Mouse (Mus musculus) testis, postnatal 10 days (tissue): ENCODE measurements around the gene Cntn1.
"Not testable (repeated sequence)": the region's sequence is repeated elsewhere in the genome, so short reads cannot be mapped to it uniquely, and the experiment has no call there.

Source experiments
- DNase-seq: peaks from one replicate; pipeline ENCODE4 v3.0.0; 2021; ENCODE audit warnings: low spot score

Gene Cntn1

DNA sequence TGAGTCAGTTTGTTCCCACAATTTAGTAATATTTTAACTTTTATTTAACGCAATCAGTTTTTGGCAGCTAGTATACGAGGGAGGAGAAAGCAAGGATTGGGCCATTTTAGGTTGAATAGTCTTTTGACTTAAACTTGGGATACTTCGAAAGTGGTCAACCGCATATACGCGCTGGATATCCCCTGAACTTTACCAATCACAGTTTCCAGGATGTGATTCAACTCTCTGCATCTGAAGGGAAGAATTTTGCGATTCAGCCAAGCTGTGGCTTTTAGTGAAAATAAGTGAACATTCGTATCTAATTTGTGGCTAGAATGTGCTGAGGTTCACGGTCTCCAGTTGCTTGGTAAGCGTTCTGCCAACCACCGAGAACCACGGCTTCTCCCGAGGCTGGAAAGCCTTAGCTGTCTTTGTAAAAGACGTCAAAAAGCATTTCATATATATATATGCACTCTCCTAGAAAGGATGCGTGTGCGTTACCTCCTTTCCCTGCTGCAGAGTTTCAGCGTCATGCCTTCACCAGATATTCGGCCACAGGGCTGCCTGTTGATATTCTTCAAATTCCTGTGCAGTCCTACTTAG lies 217.9 kb downstream of the Cntn1 start:
- DNase-seq: no peak

DNA sequence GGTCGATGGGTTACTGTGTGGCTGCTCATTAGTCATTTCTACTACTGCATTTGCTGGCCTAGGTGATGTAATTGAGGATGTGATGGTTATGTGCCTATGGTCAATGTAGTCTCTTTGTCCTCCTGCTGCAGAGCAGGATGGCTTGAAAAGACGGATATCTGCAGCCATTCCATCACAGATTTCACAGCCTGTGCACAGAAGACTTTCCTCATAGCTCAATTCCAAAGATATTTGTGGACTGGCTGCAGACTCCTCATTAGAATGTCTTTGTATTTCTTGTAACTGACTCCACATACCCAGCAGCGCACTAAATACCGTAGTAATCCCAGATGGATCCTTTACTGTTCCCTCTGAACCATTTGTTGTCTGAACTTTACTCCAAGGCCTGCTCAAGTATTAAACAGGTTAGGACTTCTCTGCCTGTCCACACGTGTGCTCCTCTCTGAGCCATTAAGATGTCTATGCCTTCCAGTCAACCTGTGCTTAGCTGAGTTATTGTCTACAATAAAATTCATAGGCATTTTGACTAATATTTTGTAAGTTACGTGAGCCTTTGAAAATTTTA lies 220.9 kb downstream of the Cntn1 start:
- DNase-seq: no peak

DNA sequence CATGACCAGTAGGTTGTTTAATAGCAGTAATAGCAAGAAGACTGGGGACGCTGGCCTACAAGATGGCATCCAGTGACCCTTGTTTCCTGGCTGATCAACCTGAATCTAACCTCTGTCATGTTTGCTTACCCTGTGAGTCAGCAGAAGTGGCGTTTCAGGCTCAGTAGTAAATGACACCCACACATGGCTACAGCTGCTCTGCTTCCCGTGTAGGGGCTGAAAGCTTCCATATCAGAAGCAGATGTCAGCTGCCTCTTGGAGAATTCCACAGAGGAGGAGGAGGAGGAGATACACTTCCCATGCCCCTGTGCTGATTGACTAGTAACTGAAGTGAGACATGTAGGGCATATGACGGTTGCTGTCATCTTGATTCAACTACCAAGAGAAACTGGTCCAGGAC lies 225.9 kb downstream of the Cntn1 start:
- no peak for DNase-seq

DNA sequence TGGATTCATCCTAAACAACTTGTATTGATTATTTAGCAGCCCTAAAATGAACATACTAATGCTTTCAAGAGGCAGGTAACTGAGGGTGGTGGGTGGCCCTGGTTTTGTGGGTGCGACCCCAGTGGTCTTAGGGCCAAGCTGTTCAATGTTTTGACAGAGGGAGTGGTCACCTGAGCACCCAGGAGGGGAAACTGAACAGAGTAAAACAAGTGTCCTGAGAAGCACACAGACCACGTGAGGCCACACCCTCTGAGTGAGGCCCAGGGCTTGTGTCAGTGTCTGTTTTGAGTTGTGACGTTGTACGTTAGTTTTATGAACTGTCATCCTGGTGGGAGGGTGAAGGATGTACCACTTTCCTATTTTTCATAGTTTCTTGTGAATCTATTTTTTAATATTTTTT lies 227.0 kb downstream of the Cntn1 start:
- DNase-seq: no peak

DNA sequence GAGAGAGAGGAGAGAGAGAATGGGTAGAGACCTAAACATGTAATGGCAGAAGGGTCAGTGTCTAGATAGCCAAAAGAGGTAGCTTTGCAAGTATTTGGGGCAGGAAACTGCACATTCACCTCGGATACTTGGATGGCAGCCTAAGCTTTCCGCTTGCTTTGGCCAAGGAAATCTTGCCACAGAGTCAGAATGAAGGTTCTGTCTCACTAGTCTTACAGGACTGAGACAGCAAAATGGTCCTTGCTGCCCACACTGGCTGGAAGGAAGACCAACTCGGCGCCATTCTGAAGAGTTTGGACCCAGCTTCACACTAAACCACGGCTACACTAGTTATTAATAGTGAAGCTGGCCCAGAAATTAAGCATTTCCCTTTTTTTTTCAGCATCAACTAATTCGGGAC lies 230.0 kb downstream of the Cntn1 start:
- no peak for DNase-seq

DNA sequence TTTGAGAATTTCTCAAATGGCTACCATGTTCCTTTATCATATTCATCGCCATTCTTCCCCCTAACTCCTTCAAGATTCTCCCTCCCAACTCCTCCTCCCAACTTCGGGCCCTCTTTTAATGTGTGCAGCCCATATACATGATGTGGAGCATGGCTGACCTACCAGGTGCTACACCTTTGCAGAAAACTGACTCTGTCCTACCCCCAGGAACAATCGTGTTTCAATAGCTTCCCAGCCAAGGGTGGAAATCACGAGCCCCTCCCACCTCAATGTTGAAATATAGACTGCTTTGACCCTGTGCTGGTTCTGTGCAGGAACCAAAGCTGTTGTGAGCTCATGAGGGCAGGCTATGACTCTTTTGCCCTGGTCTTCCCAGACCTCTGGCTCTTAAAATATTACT lies 236.7 kb downstream of the Cntn1 start:
- no peak for DNase-seq

DNA sequence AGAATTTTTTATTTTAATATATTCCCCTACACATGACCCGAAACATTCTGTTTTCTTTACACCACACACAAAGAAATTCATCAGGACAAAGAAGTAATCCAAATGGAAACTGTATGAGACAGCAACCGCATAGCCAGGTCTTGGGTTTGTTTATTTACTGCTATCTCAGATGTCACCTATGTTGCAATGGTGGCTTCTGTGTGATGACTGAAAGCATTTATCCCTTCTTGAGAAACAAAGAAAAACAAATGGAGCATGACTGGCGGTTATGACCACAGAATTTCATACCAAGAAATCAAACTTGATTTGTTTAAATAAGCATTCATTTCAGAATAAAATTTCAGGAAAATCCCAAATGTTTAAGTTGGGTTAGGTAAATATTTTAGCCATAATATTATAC lies 245.5 kb downstream of the Cntn1 start:
- DNase-seq: no peak

DNA sequence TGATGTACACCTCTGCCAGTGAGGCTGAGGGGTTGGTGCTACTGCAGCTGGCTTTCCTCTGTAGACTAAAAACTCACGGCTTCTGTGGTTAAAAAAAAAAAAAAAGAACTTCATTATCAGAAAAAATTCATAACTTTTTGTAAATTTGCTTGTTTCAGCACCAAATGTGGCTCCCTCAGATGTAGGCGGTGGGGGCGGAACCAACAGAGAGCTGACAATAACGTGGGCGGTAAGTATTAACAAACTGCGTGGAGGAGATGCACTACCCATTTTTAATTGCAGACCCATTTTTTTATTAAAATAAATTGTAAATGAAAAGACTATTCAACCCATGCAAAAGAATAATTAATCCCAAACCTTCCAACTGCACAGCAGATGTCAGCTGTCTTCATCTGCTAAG lies 251.8 kb downstream of the Cntn1 start:
- DNase-seq: no peak

DNA sequence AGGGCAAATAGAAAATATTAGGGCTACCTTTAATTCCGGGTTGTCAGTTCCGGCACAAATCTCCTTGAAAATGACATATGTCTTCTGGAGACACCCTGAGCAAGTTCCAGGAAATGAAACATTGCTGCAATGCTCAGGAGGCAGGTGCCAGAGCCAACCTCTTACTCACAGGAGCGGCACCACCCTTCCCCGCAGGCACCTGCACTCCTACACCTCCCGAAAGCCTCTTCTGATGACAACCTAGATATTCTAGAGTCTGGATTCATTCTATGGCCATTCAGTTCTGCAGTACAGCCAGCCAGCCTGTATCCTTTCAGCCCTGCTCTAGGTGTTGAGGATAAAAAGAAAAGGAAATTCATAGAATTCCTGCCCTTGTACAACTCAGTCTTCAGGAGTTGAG lies 253.3 kb downstream of the Cntn1 start:
- no peak for DNase-seq

DNA sequence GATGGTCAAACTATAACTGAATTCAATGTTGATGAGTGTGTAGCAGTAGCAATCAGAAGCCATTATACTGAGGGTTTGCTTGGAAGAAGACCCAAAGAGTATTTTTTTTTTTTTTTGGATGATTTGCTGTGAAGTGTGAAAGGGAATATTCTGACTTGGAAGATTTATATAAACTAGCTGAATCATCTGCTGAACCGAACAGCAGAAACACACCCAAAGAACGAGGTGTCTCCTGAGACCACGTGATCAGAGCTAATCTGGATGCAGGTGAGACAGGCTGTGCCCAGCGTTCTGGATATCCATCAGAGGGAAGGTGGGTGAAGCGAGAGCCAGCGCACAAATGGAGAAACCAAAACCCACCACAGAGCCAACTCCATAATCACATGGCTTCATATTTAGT lies 271.0 kb downstream of the Cntn1 start:
- DNase-seq: no peak

DNA sequence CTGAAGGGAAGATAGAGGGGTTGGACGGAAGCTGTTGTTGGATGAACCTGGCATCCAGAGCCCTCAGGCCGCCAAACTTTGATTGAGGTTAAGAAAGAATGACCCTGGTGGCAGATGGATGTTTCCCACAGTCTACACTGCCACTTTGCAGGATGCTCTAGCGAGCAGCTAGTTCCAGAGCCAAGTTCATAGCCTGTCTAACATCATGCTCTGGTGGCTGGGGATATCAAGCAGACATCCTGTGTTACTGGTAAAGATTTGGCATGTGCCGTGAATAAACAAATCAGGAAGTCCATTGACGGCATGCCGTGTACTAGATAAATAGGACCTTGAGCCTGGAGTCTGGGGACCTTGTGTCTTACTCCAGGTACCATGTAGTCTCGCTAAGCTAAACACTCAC lies 276.1 kb downstream of the Cntn1 start:
- DNase-seq: no peak

DNA sequence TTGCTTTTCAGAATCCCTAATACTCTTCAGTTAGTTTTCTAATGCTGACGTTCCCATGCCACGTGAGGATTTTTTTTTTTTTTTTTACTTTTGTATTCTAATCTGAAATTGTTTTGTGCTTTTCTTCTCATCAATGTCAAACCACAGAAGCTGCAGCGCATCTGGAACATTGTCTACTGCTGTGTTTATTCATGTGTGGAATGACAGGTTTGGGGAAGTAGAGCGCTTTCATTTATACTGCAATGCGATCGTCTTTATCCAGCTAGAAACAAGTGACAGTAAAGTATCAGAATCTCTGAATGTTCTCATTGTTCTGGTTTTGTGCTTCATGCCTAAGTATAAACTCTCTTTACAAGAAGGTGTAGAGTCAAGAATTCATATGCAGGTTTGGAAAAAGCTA lies 289.3 kb downstream of the Cntn1 start:
- no peak for DNase-seq

DNA sequence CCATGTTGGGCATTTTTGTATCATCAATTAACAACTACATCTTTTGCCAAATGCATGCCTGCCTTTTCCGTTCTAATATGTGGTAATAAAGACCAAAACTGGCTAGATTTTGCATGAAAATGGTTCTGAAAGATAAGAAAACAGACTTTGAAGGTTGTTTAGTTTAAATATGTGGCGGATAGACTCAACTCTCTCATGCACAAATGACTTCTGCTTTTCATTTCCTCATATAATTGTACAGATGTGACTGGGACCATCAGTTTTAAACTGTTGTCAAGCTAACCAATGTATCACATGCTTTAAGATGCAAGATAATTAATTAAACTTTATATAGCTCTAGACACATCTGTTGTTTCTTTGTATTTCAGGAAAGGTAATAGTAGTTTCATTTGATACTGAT lies 290.5 kb downstream of the Cntn1 start:
- DNase-seq: no peak

DNA sequence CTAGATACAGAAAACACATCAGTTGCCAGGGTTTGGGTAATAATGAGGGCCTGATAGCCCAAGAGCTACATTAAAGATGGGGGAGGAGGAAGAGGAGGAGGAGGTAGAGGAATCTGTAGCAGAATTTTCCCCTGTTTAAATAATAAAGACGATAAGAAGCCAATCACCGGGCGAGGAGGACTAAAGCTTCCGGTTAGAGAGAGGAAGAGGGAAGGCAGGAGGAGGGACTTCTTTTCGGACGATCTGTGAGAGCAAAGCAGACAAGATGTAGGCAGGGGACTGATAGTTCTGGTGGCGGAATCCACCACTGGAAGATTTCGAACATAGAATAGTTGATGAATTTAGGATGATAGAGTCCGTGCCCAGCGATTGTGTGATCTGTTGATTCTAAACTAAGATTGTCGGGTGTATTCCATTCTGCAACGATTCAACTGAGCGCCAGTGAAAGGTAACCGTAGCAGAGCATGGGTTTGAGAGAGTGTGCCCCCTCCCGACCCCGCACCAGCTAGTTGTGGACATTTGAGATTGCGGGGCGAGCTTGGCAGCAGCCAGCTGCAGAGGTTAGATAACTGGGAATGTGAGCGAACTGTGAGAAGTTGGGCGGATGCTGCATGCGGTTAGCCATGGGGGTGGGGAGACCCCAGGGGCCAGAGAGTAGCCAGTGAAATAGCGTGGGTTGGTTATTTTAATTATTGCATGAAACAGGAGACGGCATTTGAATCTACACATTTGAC lies 293.3 kb downstream of the Cntn1 start:
- no peak for DNase-seq

DNA sequence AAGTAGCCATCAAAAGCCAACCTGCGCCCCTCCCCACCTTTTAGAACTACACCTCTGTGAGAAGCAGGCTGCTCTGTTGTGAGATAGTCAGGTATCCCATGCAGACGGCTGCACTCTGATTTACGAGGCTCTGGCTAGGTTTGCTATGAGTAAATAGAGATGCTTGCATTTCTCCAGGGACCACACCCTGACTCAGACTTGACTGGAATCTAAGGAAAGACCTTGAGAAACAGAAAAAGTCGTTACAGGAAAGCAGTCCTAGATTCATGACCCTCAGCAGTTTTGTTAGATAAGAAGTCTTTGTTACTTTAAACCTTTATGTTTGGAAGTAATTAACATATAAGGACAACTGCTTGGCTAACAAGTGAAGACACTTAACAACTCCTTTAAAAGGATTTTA lies 296.5 kb downstream of the Cntn1 start:
- no peak for DNase-seq

DNA sequence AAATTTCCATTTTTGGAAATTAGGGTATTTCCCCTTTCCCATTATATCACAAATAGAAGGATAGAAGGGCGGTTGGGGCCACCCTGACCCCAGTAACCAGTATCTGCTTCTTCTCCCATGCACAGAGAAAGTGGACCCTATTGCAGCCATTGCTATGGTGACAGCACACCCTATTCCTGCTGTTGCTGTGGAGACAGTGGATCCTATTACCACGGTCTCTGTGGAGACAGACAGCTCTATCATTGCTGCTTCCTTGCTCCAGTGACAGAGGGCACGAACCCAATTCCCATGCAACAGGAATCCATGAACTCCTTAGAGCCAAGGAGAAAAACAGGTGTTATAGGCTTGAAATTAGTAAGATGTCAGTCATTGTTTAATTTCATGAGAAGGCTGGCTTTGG lies 296.9 kb downstream of the Cntn1 start:
- DNase-seq: no peak

DNA sequence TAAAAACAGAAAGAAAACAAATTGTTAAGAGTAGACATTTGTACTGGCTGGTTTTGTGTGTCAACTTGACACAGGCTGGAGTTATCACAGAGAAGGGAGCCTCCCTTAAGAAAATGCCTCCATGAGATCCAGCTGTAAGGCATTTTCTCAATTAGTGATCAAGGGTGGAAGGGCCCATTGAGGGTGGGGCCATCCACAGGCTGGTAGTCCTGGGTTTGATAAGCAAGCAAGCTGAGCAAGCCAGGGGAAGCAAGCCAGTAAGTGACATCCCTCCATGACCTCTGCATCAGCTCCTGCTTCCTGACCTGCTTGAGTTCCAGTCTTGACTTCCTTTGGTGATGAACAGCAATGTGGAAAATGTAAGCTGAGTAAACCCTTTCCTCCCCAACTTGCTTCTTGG lies 297.5 kb downstream of the Cntn1 start:
- not testable (repeated sequence) for DNase-seq

DNA sequence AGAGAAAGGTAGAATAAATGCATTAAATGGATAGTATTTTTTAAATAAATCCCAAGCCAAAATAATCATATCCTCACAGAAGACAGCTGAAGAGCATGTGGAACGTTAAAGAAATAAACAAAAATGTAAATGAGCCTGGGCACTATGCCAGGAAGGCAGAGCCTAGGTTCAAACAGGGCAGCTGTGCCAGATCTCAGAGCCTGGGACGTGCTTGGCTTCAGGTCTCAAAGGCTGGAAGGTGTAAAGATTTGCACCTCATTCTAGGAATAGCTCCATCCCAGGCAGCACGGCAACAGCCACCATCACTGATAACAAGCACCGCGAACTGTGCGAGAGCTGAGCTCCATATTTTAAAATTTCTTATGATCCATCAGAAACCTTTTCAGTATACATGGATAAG lies 313.2 kb downstream of the Cntn1 start:
- no peak for DNase-seq

DNA sequence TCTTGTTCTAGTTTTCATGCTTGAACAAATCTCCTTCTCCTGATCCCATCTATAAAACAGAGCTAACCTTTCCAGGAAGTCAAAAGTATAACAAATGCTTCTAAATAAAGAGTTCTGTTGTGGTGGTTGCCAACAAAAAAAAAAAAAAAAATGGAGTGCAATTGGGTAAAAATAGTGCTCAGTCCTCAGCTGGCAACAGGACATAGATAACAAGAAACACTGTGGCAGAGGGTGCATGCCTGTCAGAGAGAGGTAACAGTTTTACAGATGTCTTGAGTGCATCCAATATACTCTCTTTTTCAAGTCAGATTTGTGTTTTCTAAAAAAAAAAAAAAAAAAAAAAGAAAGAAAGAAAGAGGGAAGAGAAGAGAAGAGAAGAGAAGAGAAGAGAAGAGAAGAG lies 313.6 kb downstream of the Cntn1 start:
- DNase-seq: no peak
